9 mouse cellular contexts compared by ENCODE assay signal in the genomic region with DNA sequence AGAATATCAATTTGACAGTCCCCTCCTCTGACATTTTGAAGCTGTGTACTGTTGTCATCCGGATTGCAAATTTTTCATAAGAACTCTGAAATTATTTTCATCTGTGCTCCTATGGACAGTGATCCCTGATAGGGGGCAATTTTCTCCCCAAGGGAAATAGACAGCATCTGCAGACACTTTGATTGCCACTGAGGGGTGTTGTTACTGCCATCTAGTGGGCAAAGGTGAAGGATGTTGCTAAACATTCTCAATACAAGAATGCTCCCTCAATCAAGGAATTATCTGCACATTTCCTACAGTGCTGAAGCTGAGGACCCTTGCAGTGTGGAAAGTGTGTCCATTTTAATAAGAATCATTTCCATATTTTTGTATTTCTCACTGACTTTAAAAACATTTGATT.
DNase-seq lines count a peak whose midpoint lies in the region; ATAC-seq and TF ChIP-seq lines count a peak whose summit lies in the region.
"Had no signal": no experiment of that assay in that cellular context is flagged by ENCODE, and none has a peak within 500 bp of the region (broad histone marks: within the 10 kb centered on the region; RNA-seq: fewer than 3 reads in every experiment).

No protein-coding gene starts in this region.

- no peak overlapping the region for H3K4me3 ChIP-seq in heart, adult 2 months
- no peak overlapping the region for H3K4me3 ChIP-seq in midbrain, embryonic 16.5 days (ENCODE audit: low read depth, low read length)
- H3K4me3 ChIP-seq: liver, embryonic 13.5 days had no signal

- intact Hi-C loops in heart, adult 2 months (cut with DNase I) = loop anchor here (2.0 to 5.0 kb wide), 2 partner anchors 362 to 1444 kb away; no protein-coding TSS in a partner anchor

- H3K36me3 ChIP-seq in heart, adult 2 months (ENCODE audit: control insufficient read depth, insufficient read depth, low read length) = no peaks in the 10 kb centered on the region
- H3K36me3 ChIP-seq in midbrain, embryonic 16.5 days (ENCODE audit: control insufficient read depth, insufficient read depth, low read length) = no peaks in the 10 kb centered on the region
- H3K36me3 ChIP-seq: liver, embryonic 13.5 days had no signal

- TF ChIP-seq EP300 in heart, adult 2 months (IDR thresholded peaks at IDR 0.05; ENCODE audit: insufficient read depth, low read depth, low read length) = no peak

- DNase-seq in heart, adult 2 months = no peak
- DNase-seq in heart, adult 11 months = no peak
- DNase-seq in c-Kit-positive CD71-positive TER-119-positive erythroid progenitor cells, embryonic 14.5 days (ENCODE audit: low spot score) = peak; percentile 3
- peak; percentile 30 to 68 for DNase-seq in frontal cortex, postnatal 36 days (ENCODE audit: low spot score in 2 of 2)
- peak; percentile 14 to 65 for DNase-seq in layer of hippocampus, postnatal 14 days (ENCODE audit: low spot score in 2 of 2)
- peak; percentile 15 to 63 for DNase-seq in thymus, postnatal 10 days (ENCODE audit: low spot score in 2 of 2)
- DNase-seq: liver, embryonic 13.5 days had no signal

- H3K4me1 ChIP-seq in heart, adult 2 months (ENCODE audit: control insufficient read depth, insufficient read depth, low read length) = no peaks in the 10 kb centered on the region
- H3K4me1 ChIP-seq in midbrain, embryonic 16.5 days (ENCODE audit: control insufficient read depth, insufficient read depth, low read length) = no peaks in the 10 kb centered on the region
- H3K4me1 ChIP-seq: liver, embryonic 13.5 days had no signal

- TF ChIP-seq CTCF in heart, adult 2 months (IDR thresholded peaks at IDR 0.05) = peak; percentile 87

- no peak overlapping the region for H3K4me2 ChIP-seq in midbrain, embryonic 16.5 days (ENCODE audit: low read length)
- H3K4me2 ChIP-seq: liver, embryonic 13.5 days had no signal

- H3K79me2 ChIP-seq in heart, adult 2 months (replicated peaks; ENCODE audit: control insufficient read depth, insufficient read depth, low read length) = no peaks in the 10 kb centered on the region

- H3K27ac ChIP-seq in heart, adult 2 months = no peak overlapping the region
- no peak overlapping the region for H3K27ac ChIP-seq in midbrain, embryonic 16.5 days (ENCODE audit: low read length)
- H3K27ac ChIP-seq: liver, embryonic 13.5 days had no signal

- no peak overlapping the region for H3K9ac ChIP-seq in heart, adult 2 months (ENCODE audit: low read depth, low read length)
- H3K9ac ChIP-seq in midbrain, embryonic 16.5 days (ENCODE audit: low read depth, low read length) = no peak overlapping the region
- H3K9ac ChIP-seq: liver, embryonic 13.5 days had no signal

- peak; percentile 86 for ATAC-seq in CD4-positive, CD25-positive, alpha-beta regulatory T cell, adult 4 months
- peak; percentile 79 for ATAC-seq in midbrain, embryonic 16.5 days

- no peaks in the 10 kb centered on the region for H3K27me3 ChIP-seq in heart, adult 2 months (ENCODE audit: control insufficient read depth, insufficient read depth, low read length)
- H3K27me3 ChIP-seq in midbrain, embryonic 16.5 days (ENCODE audit: control insufficient read depth, insufficient read depth, low read depth, low read length) = no peaks in the 10 kb centered on the region
- H3K27me3 ChIP-seq: liver, embryonic 13.5 days had no signal

- TF ChIP-seq POLR2A in heart, adult 2 months (IDR thresholded peaks at IDR 0.05; ENCODE audit: insufficient read depth, low read depth, low read length) = no peak

- peaks cover 3% of the 10 kb centered on the region; the same call in 1 of the 2 replicates for H3K9me3 ChIP-seq in midbrain, embryonic 16.5 days (replicated peaks; ENCODE audit: control insufficient read depth, low read length, poor library complexity, severe bottlenecking)
- H3K9me3 ChIP-seq: liver, embryonic 13.5 days had no signal

- WGBS in heart, adult 2 months = 17% methylated on average over 1 of the region's 1 CpGs
- WGBS in midbrain, embryonic 16.5 days = 10% methylated on average over 1 of the region's 1 CpGs

Comparison
In these comparisons a context has a peak if more than half of its experiments do, and no peak if none do; other contexts are left out.
1. DNase-seq: peak in c-Kit-positive CD71-positive TER-119-positive erythroid progenitor cells, embryonic 14.5 days (single experiment), frontal cortex, postnatal 36 days (2 of 2), layer of hippocampus, postnatal 14 days (2 of 2) and thymus, postnatal 10 days (2 of 2); none in heart, adult 2 months (0 of 2) and heart, adult 11 months (single experiment).